Mouse (Mus musculus) heart, embryonic 13.5 days (tissue): ENCODE data around the gene Pigyl. TPM values are rescaled to one million over a fixed set of nuclear protein-coding genes. Genes with fewer than 3 reads are reported as not detected.

ENCODE experiments used
- ATAC-seq: fragments of 200-750 bp; cut with Nextera tagmentation; 2 replicates; pipeline ENCODE4 v1.8.0; 2017; ENCODE audit warnings: moderate TSS enrichment; ENCODE audit not compliant: insufficient number of reproducible peaks, low FRiP score, low TSS enrichment; ENCODE audit errors: extremely low read depth
- H3K27ac ChIP-seq: fragments of 300-500 bp; sonication (generic); replicated peaks from 2 replicates; pipeline ENCODE4 v1.5.1; 2015; ENCODE audit warnings: moderate library complexity, mild to moderate bottlenecking, inconsistent platforms
- H3K27me3 ChIP-seq: fragments of 300-500 bp; sonication (generic); replicated peaks from 2 replicates; pipeline ENCODE4 v1.6.1; 2015; ENCODE audit warnings: mild to moderate bottlenecking, inconsistent platforms
- H3K36me3 ChIP-seq: fragments of 300-500 bp; sonication (generic); 2 replicates; pipeline ENCODE4 v1.6.1; 2015; ENCODE audit warnings: mild to moderate bottlenecking, inconsistent platforms
- H3K4me1 ChIP-seq: fragments of 300-500 bp; sonication (generic); 2 replicates; pipeline ENCODE4 v1.6.1; 2015; ENCODE audit warnings: inconsistent platforms
- H3K4me2 ChIP-seq: fragments of 300-500 bp; sonication (generic); 2 replicates; pipeline ENCODE4 v1.6.1; 2015; ENCODE audit warnings: inconsistent platforms, mild to moderate bottlenecking, moderate library complexity
- H3K4me3 ChIP-seq: fragments of 300-500 bp; sonication (generic); 2 replicates; pipeline ENCODE4 v1.5.1; 2015; ENCODE audit warnings: moderate library complexity, mild to moderate bottlenecking, inconsistent platforms
- H3K9ac ChIP-seq: fragments of 300-500 bp; sonication (generic); 2 replicates; pipeline ENCODE4 v1.6.1; 2015; ENCODE audit warnings: inconsistent platforms, mild to moderate bottlenecking, moderate library complexity
- H3K9me3 ChIP-seq: fragments of 300-500 bp; sonication (generic); 2 replicates; pipeline ENCODE4 v1.6.1; 2016; ENCODE audit warnings: inconsistent platforms
- WGBS: fragments of 180-500 bp; shearing (Covaris S2); methylation state at CpG from one replicate; pipeline ENCODE4 v1.1.7; 2015; ENCODE audit warnings: mixed read lengths; 5-methylcytosine and 5-hydroxymethylcytosine counted together
- polyA plus RNA-seq: library from polyadenylated mRNA; unstranded; fragments of >200 nt; fragmentation: Nextera tagmentation; extraction: Ambion mirVana; gene quantifications from 2 replicates; pipeline ENCODE4 v1.2.1, GENCODE M21; 2015

Gene Pigyl
- polyA plus RNA-seq, 1 experiment from 2014 or later: 46.0 TPM

DNA sequence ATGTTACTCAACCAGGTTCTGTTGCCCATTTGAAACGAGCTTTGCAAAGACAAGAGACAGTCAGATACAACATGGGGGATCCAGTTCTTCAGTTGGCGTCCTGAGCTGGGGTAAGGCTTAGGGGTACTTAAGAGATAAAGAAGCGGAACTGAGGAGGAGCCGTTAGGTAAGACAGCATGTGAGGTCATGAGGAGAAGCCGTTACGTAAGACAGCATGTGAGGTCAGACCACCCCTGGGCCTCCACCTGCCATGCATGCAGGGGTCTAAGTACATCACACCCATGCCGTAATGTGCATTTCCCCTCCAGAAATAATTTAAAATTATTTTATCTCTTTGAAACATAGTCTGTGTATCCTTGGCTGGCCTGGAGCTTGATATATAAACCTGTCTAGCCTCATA is 6.3 kb downstream of the Pigyl start:
- Histone ChIP-seq H3K4me1 (peaks cover 4% of the 10 kb centered on the region), H3K4me3 (no peak overlapping the region), H3K27ac (no peak overlapping the region), H3K27me3 (peaks cover 12% of the 10 kb centered on the region), H3K9ac (no peak overlapping the region), H3K4me2 (no peak overlapping the region), H3K36me3 (peaks cover 11% of the 10 kb centered on the region), H3K9me3 (0 out of 2 replicates have a peak, but pooled peaks cover 6% of the 10 kb centered on the region)
- ATAC-seq: no peak
- WGBS: 75% methylated on average over 7 of the region's 7 CpGs

DNA sequence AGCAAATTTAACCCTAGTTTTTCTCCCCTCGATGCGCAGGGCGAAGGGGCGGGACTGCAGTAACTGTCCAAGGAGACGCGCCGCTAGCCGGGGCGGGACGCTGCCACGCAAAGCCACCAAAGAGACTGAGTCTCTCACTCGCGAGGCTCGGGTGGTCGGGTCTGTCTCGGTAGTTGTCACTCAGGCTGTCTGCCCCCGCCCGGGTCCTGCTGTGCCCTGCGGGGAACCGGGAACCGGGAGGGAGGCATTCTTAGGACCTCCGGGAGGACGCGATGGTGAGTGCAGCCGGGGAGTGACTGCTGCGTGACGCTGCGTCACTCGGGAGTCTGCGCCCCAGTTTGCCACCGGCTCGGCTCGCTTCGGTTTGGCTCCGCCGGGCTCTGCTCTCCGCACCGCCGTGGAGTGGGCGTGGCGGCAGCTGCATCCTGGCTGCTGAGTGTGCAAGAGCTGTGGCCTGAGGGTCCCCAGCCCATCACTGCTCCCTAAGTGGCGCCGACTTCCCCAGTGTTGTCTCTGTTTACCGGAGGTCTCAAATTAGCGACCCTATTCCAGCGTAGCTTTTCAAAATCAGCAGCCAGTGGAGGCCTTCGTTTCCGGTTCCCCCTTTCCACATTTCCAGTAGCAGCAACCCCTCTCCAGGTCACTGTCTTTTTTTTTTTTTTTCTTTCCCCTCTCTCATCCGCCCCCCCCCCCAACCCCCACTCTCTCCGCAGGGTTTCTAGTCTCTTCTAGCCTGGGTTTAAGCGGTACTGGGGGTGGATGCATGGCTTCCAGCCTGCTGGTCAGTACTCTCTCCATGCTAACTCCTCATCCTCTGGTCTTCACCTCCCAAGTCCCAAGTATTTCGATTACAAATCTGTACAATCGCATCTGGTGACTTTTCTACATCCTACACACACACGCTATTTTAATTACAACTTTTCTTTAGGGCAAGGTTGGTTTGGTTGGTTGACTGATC is 8.3 kb downstream of the Pigyl start:
- Histone ChIP-seq H3K36me3 (no peaks in the 10 kb centered on the region), H3K4me2 (peak overlapping the region; percentile 95), H3K4me1 (peaks cover 3% of the 10 kb centered on the region; the same call in 1 of the 2 replicates), H3K27me3 (peaks cover 6% of the 10 kb centered on the region; the same call in 1 of the 2 replicates), H3K4me3 (peak overlapping the region; percentile 65), H3K9me3 (0 out of 2 replicates have a peak, but pooled peaks cover 6% of the 10 kb centered on the region), H3K27ac (no peak overlapping the region), H3K9ac (peak overlapping the region; percentile 82)
- ATAC-seq: peak; percentile 59
- WGBS: 2% methylated on average over 54 of the region's 54 CpGs

DNA sequence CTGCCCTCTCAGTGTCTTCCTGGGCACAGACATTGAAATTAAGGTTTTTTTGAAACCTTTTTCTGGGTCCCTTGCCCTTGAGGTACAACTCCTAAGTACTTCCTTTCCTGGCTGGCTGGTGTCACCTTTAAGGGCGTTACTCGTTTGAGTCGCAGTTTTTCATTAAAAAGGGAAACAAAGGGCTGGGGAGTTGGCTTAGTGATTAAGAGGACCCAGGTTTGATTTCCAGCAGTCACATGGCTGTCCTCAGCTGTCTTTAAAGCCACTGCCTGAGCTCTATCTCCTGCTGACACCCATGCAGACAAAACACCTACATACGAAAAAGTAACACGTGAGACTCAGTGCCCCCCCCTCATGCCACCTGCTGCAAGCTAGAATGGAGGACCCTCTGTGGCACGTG is 9.3 kb downstream of the Pigyl start:
- Histone ChIP-seq H3K4me2 (no peak overlapping the region), H3K27me3 (peaks cover 6% of the 10 kb centered on the region; the same call in 1 of the 2 replicates), H3K4me1 (peaks cover 3% of the 10 kb centered on the region; the same call in 1 of the 2 replicates), H3K9me3 (0 out of 2 replicates have a peak, but pooled peaks cover 6% of the 10 kb centered on the region), H3K9ac (no peak overlapping the region), H3K27ac (no peak overlapping the region), H3K36me3 (no peaks in the 10 kb centered on the region), H3K4me3 (no peak overlapping the region)
- WGBS: 50% methylated on average over 6 of the region's 6 CpGs
- ATAC-seq: no peak

DNA sequence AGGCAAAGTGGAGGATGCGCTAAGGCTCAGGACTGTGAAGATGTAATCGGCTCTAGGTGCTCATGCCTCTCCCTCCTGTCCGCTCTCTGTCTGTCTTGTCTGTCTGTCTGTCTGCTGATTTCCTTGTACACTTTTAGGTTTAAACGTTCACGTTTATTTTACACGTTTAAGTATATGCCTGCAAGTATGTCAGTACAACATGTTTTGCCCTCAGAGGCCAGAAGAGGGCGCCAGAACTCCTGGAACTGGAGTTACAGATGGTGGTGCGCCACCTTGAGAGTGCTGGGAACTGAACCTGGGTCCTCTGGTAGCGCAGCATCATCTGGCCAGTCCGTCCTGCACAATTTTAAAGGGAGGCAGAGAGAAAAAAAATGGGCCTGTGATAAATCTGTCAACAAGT is 10.0 kb downstream of the Pigyl start:
- Histone ChIP-seq H3K4me2 (no peak overlapping the region), H3K4me1 (peaks cover 3% of the 10 kb centered on the region; the same call in 1 of the 2 replicates), H3K9ac (no peak overlapping the region), H3K27ac (no peak overlapping the region), H3K9me3 (0 out of 2 replicates have a peak, but pooled peaks cover 6% of the 10 kb centered on the region), H3K4me3 (no peak overlapping the region), H3K27me3 (peaks cover 6% of the 10 kb centered on the region; the same call in 1 of the 2 replicates), H3K36me3 (no peaks in the 10 kb centered on the region)
- ATAC-seq: no peak
- WGBS: 83% methylated on average over 10 of the region's 10 CpGs

DNA sequence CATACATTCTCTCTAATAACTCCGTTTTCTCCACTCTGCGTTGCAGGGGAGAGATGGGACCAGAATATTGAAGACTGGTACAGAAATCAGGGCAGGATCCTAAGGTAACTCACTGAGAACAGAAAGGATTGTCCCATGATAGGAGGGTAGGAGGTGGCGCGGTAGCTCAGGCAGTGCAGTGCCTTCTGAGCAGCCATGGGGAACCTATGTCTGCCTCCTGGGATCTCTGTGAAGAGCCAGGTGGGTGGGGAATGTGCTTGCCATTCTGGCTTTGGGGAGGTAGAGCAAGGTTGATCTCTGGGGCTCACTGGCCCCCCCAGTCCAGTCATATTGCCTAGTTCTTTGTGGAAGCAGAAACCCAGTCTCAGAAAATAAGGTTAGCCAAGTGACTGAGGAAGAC is 11.1 kb downstream of the Pigyl start:
- H3K9me3 ChIP-seq: 0 out of 2 replicates have a peak, but pooled peaks cover 6% of the 10 kb centered on the region
- H3K27ac ChIP-seq: no peak overlapping the region
- 94% methylated on average over 4 of the region's 4 CpGs for WGBS
- H3K4me1 ChIP-seq: peaks cover 3% of the 10 kb centered on the region; the same call in 1 of the 2 replicates
- no peaks in the 10 kb centered on the region for H3K36me3 ChIP-seq
- H3K4me3 ChIP-seq: no peak overlapping the region
- H3K9ac ChIP-seq: no peak overlapping the region
- ATAC-seq: no peak
- no peak overlapping the region for H3K4me2 ChIP-seq
- peaks cover 6% of the 10 kb centered on the region; the same call in 1 of the 2 replicates for H3K27me3 ChIP-seq

DNA sequence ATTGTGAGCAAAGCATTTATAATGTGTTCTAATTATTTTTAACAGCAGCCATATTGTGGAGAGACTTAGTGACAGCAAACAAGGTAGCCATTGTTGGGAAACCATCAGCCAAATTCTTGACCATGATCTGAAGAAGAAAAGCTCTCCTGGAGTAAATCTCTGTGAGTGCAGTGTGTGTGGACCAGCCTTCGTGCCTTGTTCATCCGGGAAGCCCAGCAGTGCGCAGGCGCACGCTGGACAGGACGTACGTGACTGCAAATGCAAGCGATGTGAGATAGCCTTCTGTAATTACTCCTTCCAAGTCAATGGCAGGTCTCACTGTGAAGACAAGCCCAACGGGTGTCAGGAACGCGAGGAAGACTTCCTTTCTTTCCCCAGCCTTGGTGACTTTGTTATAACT is 12.7 kb downstream of the Pigyl start:
- WGBS: 88% methylated on average over 11 of the region's 11 CpGs
- Histone ChIP-seq H3K27ac (no peak overlapping the region), H3K4me1 (peaks cover 3% of the 10 kb centered on the region; the same call in 1 of the 2 replicates), H3K27me3 (no peaks in the 10 kb centered on the region), H3K9ac (no peak overlapping the region), H3K36me3 (no peaks in the 10 kb centered on the region), H3K9me3 (0 out of 2 replicates have a peak, but pooled peaks cover 6% of the 10 kb centered on the region), H3K4me2 (no peak overlapping the region), H3K4me3 (no peak overlapping the region)
- no peak for ATAC-seq

DNA sequence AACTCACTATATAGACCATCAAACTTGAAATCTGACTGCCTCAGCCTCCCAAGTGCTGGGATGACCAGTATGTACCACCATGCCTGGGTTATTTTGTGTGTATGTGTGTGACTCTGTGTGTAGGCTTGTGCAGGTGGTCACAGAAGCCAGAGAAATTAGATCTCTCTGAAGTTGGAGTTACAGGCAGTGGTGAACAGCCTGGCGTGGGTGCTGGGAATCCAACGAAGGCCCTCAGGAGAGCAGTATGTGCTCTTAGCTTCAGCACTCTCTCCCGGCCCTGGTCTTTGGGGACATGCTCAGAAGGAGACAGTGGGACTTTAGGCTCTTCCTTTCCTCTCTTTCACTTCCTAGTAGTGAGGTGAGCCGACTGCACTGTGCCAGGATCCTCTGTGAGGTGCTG is 15.7 kb downstream of the Pigyl start:
- Histone ChIP-seq H3K27me3 (no peaks in the 10 kb centered on the region), H3K4me1 (no peaks in the 10 kb centered on the region), H3K36me3 (no peaks in the 10 kb centered on the region), H3K4me2 (no peak overlapping the region), H3K9me3 (peaks cover 9% of the 10 kb centered on the region), H3K27ac (no peak overlapping the region), H3K9ac (no peak overlapping the region), H3K4me3 (no peak overlapping the region)
- 77% methylated on average over 4 of the region's 4 CpGs for WGBS
- no peak for ATAC-seq

DNA sequence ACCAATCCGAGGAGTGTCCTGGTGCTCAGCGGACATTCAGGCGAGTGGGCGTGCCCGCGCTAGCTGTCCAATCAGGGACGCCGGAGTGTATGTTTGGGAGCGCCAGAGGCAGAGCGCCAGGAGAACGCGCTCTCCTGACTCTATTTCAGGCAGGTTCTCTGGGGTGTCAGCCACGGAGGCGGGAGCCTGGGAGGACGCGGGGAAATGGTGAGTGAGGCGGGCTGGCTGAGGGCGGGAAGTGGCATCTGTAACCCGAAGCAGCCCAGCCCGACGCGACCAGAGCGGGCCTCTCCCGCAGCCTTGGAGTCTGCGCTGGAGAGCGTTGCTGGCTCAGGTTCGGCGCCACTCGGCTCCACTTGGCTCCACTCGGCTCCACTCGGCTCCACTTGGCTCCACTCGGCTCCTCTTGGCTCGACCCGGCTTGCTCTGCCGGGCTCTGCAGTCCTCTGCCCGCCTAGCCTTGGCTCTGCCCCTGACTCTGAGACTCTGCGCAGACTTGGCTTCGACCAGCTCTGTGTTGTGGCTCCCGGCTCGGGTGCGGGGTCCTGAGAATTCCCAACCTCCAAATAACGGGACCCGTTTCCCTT is 31.5 kb downstream of the Pigyl start, which contains the start of gene Zfp872:
Gene Zfp872 (plus strand): TSS at position 66 of the 587 bp plus-strand sequence.
- Histone ChIP-seq H3K9ac (peak within 1 kb of the TSS; percentile 77), H3K4me3 (peak within 1 kb of the TSS; percentile 56), H3K4me1 (peaks cover 4% of the 10 kb centered on the region; the same call in 1 of the 2 replicates), H3K4me2 (peak within 1 kb of the TSS; percentile 82), H3K27me3 (peaks cover 18% of the 10 kb centered on the region), H3K27ac (no peak within 1 kb of the TSS), H3K36me3 (no peaks in the 10 kb centered on the region), H3K9me3 (peaks cover 25% of the 10 kb centered on the region)
- 12% methylated on average over 43 of the region's 43 CpGs for WGBS
- ATAC-seq: no peak

DNA sequence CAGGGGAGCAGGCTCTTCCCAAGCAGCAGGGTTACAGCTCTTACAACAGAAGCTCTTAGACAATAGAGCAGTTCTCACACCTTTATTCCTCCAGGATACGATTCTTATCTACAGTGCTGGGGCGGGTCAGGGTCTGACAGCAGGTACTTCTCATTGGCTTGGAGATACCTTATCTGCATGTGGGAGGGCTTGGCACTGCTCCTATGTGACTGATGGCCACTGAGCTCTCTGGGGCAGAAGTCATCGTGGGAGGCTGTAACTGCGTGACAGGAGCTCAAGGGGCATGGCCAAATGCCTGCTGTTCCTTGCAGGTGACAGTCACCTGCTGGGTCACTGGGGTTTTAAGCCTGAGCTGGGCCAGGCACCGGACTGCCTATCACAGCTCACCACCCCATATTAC is 39.8 kb downstream of the Pigyl start:
- Histone ChIP-seq H3K36me3 (no peaks in the 10 kb centered on the region), H3K27ac (no peak overlapping the region), H3K4me1 (no peaks in the 10 kb centered on the region), H3K9me3 (peaks cover 36% of the 10 kb centered on the region), H3K4me2 (no peak overlapping the region), H3K27me3 (no peaks in the 10 kb centered on the region), H3K4me3 (no peak overlapping the region), H3K9ac (no peak overlapping the region)
- ATAC-seq: no peak
- 27% methylated on average over 5 of the region's 5 CpGs for WGBS
